Mouse (Mus musculus) right cerebral cortex, adult 2 months (tissue): ENCODE measurements at regions not wholly inside any gene's neighbourhood (a gene's known extent, or its start where the extent isn't known, plus 50 kb on each side); places are given as distances from the start of the nearest gene placed in this dataset.

ENCODE experiments used
- DNase-seq, 2 experiments: peaks; one replicate each; pipeline ENCODE4 v3.0.0; 2021 to 2022; ENCODE audit warnings: low spot score in 2 of 2

DNA sequence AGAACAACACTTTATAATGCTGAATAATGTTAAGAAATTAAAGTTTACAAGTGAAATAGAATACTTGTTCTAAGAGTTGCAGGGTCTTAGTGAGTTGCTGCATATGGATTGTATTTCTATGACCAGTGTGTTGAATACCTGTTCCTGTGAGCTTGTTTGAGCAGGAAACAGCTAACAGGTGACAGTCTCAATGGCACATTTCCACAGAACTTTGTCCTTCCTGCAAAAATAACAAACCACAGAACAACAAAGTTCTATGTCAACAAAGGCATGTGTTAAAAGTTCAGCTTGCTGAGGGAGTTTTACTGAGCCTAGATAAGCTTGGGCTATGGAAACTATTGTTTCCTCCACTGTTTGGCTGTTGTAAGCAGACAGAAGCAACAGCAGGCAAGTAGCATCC, 500.0 kb upstream of the Arpp21 start:
- no peak for DNase-seq

DNA sequence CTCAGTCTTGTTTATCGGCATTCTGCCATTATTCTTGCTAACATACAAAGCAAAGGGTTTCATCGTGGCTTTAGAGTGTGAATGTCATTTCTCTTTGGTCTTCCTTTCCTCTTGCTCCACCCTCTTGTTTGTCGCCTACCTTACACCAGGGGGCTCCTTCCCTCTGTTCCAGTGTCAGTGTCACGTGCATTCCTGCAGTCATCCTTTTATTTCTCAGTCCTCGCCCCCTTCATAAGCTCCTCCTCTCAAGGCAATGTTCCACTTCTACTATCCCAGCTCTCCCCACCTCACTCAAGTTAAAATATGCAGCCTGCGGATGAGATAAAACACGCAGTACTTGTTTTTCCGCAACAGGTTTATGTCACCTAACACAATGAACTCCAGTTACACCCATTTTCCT, 489.8 kb upstream of the Arpp21 start:
- no peak for DNase-seq

DNA sequence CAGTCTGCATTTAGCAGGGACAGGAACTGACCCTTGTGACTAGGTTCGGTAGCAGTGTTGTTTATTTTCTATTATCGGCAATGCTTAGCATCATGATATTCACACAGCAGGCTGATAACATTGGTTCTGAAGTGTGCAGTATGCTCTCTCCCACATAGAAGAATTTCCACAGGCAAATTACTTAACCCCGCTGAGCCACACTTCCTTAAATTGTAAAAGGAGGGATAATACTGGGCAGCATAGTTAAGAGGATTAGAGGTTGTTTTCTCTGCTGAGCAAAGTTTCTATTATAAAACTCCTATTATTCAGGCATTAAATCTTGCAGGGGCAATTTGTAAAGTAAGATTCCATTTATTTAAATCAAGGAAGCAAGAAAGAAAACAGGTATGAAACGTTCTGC, 489.4 kb upstream of the Arpp21 start:
- no peak for DNase-seq

DNA sequence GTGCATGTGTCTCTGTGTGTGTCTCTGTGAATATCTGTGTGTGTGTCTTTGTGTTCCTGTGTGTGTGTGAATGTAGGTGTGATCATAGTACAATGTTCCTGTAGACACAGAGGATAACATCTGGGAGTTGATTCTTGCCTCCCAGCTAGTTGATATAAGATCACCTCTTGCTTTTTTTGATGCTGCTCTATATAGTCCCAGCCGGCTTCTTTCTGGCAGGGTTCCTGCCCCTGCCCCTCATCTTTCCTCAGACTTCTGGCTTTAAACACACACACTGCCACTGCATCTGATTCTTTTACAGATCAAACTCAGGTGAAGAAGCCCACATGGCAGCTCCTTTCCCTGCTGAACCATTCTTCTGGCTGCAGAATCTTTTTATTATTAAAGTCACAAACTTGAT, 487.6 kb upstream of the Arpp21 start:
- no peak for DNase-seq

- no peak for DNase-seq
Measured at GRCm38 (mm10) chr9:112722501-112722900, 486.8 kb upstream of the Arpp21 start.

DNA sequence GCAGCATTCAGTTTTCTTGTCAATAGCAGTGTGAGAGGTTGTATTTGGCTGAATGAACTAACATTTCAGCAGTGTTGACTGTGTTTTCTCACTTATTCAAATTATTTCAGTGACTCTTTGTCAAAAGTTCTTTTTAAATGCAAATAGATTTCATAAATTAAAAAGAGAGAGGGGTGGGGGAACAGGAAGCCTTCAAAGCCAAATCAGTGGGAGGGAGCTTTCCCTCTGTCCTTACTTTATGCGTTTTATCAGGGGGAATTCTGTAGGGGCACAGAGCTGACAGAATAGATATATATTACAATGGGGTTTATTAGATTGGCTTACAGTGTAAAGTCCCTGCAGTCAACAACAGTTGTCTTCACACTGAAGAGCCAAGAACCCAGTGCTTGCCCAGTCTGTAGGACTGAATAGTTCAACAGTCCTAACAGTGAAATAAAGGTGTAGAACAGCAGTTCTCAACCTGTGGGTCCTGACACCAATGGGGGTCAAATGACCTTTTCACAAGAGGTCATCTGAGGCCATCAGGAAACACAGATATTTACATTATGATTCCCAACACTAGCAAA, 479.5 kb upstream of the Arpp21 start:
- no peak for DNase-seq

DNA sequence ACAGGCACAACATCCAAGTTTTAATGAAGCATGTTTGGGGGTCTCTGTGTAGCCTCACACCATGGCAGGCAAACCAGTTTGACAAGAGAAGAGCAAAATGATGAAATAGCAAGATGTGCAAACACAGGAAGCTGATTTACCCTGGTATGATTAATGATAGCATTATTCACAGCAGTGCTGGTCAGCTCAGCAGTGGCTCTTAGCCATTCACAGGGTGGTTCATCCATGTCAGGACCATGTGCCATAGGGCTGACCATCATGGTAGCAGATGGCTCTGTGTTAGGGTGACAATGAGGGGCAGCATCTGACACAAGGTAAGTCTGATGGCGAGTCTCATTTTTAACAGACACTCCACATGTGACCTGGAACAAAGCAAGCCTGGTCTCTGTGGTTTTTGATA, 443.1 kb upstream of the Arpp21 start:
- DNase-seq, result no peak

- no peak for DNase-seq
Measured at GRCm38 (mm10) chr9:112675232-112675631, 439.5 kb upstream of the Arpp21 start.
